Mouse (Mus musculus) lung, postnatal 0 days (tissue): ENCODE results near the gene Gm9970. TPM values are rescaled to one million over a fixed set of nuclear protein-coding genes. Genes with fewer than 3 reads are reported as not detected.

Source experiments
- ATAC-seq: fragments of 200-750 bp; cut with Nextera tagmentation; 2 replicates; pipeline ENCODE4 v1.8.0; 2017; ENCODE audit warnings: moderate library complexity
- DNase-seq: peaks from one replicate; pipeline ENCODE4 v3.0.0-alpha.2; 2016; ENCODE audit warnings: low spot score
- H3K27ac ChIP-seq: fragments of 300-500 bp; sonication (generic); 2 replicates; pipeline ENCODE4 v1.5.1; 2014; ENCODE audit warnings: antibody characterized with exemption, mild to moderate bottlenecking, low read length, mixed read lengths
- H3K27me3 ChIP-seq: fragments of 300-500 bp; sonication (generic); replicated peaks from 2 replicates; pipeline ENCODE4 v1.6.1; 2014; ENCODE audit warnings: low read length, mixed read lengths; ENCODE audit not compliant: insufficient read depth
- H3K36me3 ChIP-seq: fragments of 300-500 bp; sonication (generic); 2 replicates; pipeline ENCODE4 v1.6.1; 2014; ENCODE audit warnings: low read length, mixed read lengths; ENCODE audit not compliant: insufficient read depth
- H3K4me1 ChIP-seq: fragments of 300-500 bp; sonication (generic); 2 replicates; pipeline ENCODE4 v1.6.1; 2014; ENCODE audit warnings: antibody characterized with exemption, low read depth, low read length, mixed read lengths; ENCODE audit not compliant: insufficient read depth
- H3K4me2 ChIP-seq: fragments of 300-500 bp; sonication (generic); replicated peaks from 2 replicates; pipeline ENCODE4 v1.6.1; 2014; ENCODE audit warnings: low read depth, mild to moderate bottlenecking, low read length, moderate library complexity, mixed read lengths
- H3K4me3 ChIP-seq: fragments of 300-500 bp; sonication (generic); 2 replicates; pipeline ENCODE4 v1.5.1; 2014; ENCODE audit warnings: low read depth, low read length
- H3K9ac ChIP-seq: fragments of 300-500 bp; sonication (generic); replicated peaks from 2 replicates; pipeline ENCODE4 v1.6.1; 2014; ENCODE audit warnings: low read depth, mild to moderate bottlenecking
- H3K9me3 ChIP-seq: fragments of 300-500 bp; sonication (generic); 2 replicates; pipeline ENCODE4 v1.6.1; 2016; ENCODE audit warnings: low read length, mixed read lengths
- CTCF ChIP-seq: IDR thresholded peaks from 2 replicates; pipeline ENCODE4 v1.5.1; 2016; ENCODE audit warnings: antibody characterized with exemption, mild to moderate bottlenecking
- EP300 ChIP-seq: IDR thresholded peaks from 2 replicates; pipeline ENCODE4 v1.6.1; 2016; ENCODE audit warnings: antibody characterized with exemption, mild to moderate bottlenecking, control low read depth
- WGBS: fragments of 180-500 bp; shearing (Covaris S2); extraction: QIAGEN DNeasy Blood & Tissue Kit; methylation state at CpG from one replicate; pipeline ENCODE4 v1.1.7; 2014; 5-methylcytosine and 5-hydroxymethylcytosine counted together
- polyA plus RNA-seq: library from polyadenylated mRNA; unstranded; fragments of >200 nt; fragmentation: Nextera tagmentation; extraction: Ambion mirVana; gene quantifications from 2 replicates; pipeline ENCODE4 v1.2.1, GENCODE M21; 2015

Gene Gm9970
- polyA plus RNA-seq, 1 experiment from 2014 or later: 0.62 TPM

DNA sequence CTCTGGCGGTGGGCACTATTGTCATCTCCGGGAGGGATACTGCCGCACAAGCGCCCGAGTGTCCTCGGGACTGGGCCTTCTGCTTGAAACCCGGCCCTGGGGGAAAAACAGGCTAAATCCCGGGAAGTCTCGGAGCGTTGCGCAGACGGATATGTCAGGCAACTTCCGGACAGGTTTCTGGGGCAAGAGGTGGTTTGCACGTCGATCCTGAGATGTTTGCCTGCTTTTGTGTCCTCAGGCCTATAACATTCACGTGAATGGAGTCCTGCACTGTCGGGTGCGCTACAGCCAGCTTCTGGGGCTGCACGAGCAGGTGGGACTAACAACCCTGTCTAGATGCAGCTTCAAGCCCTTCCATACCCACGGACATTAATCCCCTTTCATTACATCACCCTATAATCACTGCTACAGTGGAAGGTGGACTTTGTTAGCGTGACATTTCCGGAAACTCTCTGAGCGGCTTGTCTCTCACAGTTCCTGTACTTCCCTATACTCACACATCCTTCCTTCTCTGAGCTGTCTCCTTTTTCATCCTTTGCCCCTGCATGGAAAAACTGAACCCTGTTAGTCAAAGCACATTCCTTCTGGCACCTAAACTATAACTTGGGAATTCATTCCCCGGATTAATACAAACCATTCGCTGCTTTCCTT, 47.3 kb downstream of the Gm9970 start:
- Histone ChIP-seq H3K4me1 (no peaks in the 10 kb centered on the region; the same call in 1 of the 2 replicates), H3K4me3 (peak overlapping the region; percentile 77), H3K9ac (peak overlapping the region; percentile 81), H3K36me3 (peaks cover 40% of the 10 kb centered on the region), H3K4me2 (peak overlapping the region; percentile 69), H3K27me3 (no peaks in the 10 kb centered on the region), H3K9me3 (no peaks in the 10 kb centered on the region), H3K27ac (peak overlapping the region; percentile 90)
- DNase-seq (no peak), ATAC-seq (no peak)
- no peak for TF ChIP-seq CTCF
- TF ChIP-seq EP300: no peak
- 8% methylated on average over 25 of the region's 25 CpGs for WGBS

DNA sequence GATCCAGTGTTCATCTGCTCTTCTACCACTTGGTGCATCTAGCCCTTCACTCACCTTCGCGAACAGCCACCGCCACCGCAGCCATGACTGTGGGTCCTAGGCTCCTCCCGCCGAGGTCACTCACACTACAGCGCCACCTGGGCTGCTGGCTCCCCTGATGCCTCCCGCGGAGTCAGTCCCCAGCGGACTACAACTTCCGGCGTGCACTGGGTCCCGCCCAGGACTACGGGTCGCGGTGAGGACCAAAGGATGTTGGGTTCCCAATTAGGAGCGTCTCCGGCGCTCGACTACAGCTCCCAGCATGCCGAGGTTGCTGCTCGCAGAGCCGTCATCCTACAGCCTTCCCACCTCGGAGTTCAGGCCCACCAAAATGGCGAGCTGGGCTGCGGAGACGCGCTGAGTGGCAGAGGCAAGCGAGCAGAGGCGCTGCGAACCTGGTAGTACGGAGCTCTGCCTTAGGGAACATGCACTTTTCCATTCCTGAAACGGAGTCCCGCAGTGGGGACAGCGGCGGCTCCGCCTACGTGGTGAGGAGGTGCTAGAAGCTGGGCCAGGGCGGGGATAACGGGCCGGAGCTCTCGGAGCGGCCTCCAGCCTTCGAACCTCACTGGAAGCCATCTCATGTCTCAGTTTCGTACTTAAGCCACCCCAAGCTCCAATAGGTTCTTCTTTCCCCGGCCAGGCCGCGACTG, 47.9 kb downstream of the Gm9970 start, which contains the start of the genes Snx17 and Eif2b4:
TSS of gene Snx17 (plus strand) at position 289 of the 692 bp plus-strand sequence.
TSS of gene Eif2b4 (minus strand) at position 492 of the 692 bp plus-strand sequence.
- Histone ChIP-seq H3K4me3 (peak within 1 kb of the TSS; percentile 77), H3K4me2 (peak within 1 kb of the TSS; percentile 69), H3K9ac (peak within 1 kb of the TSS; percentile 81), H3K27me3 (no peaks in the 10 kb centered on the region), H3K4me1 (no peaks in the 10 kb centered on the region; the same call in 1 of the 2 replicates), H3K27ac (peak within 1 kb of the TSS; percentile 90), H3K36me3 (peaks cover 38% of the 10 kb centered on the region), H3K9me3 (no peaks in the 10 kb centered on the region)
- ATAC-seq (peak; percentile 98), DNase-seq (peak; percentile 98)
- TF ChIP-seq EP300: no peak
- TF ChIP-seq CTCF: peak; percentile 79
- WGBS: under 1% methylated on average over 48 of the region's 48 CpGs

DNA sequence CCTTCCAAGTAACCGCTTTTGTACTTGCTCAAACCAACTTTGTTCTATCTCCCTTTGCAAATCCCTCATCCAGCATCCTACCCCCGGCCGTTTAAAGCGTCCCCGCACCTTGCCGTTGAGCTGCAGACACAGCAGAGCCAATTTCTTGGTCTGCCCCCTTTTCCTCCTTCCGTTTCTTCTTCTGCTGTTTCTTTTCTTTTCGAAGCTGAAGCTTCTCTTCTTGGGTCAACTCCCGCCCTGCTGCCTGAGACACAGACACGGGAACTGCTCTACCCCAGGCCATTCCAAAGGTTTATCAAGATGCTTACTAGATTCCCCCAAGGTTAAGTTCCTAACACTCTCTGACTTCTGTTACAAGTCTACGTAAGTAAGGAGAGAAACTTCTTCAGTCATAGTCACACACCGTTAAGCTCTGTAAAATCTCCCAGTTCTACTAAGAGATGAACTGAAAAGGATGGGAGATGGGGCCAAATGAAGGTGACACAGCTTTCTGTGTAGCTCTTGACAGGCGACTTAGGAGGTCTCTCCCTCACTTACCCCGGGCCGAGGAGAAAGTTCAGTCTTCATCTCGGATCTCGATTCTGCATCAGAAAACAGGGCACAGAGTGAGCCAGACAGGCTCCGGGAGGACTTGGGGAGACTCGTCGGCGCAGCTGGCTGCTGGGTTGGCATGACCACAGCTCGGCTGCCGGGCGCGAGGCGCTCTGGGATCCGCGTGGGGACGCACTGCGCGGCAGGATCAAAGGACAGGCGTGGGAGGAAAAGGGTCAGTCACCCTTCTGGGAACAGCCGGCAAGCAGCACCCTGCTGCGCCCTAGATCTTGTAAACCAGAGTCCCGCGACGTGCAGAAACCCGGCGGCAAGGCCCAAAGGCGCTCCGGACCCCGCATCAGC, 48.7 kb downstream of the Gm9970 start:
- peak overlapping the region; percentile 77 for H3K4me3 ChIP-seq
- peak; percentile 80 for ATAC-seq
- H3K27ac ChIP-seq: peak overlapping the region; percentile 79
- H3K9me3 ChIP-seq: no peaks in the 10 kb centered on the region
- 10% methylated on average over 41 of the region's 42 CpGs for WGBS
- H3K27me3 ChIP-seq: no peaks in the 10 kb centered on the region
- TF ChIP-seq CTCF (no peak), EP300 (no peak)
- peak overlapping the region; percentile 69 for H3K4me2 ChIP-seq
- peak overlapping the region; percentile 35 for H3K9ac ChIP-seq
- H3K4me1 ChIP-seq: no peaks in the 10 kb centered on the region; the same call in 1 of the 2 replicates
- peaks cover 35% of the 10 kb centered on the region; the same call in 1 of the 2 replicates for H3K36me3 ChIP-seq
- peak; percentile 84 for DNase-seq

Other genes starting within 250 kb of the Gm9970 start
- gene Atraid, start 192.9 kb downstream of the Gm9970 start, polyA plus RNA-seq: 260 and 289 TPM in 2 replicates
- 3.4 and 3.6 TPM in 2 replicates for gene Slc5a6, start 192.3 kb downstream of the Gm9970 start, polyA plus RNA-seq
- gene Cad, start 186.5 kb downstream of the Gm9970 start, polyA plus RNA-seq: 4.1 and 4.2 TPM in 2 replicates
- not detected in 2 replicates for gene Dnajc5g, start 134.9 kb downstream of the Gm9970 start, polyA plus RNA-seq
- not detected in 2 replicates for gene Slc30a3, start 133.0 kb downstream of the Gm9970 start, polyA plus RNA-seq
- 0.49 and 0.55 TPM in 2 replicates for gene Trim54, start 124.5 kb downstream of the Gm9970 start, polyA plus RNA-seq
- gene Ucn, start 102.4 kb downstream of the Gm9970 start, polyA plus RNA-seq: not detected in 2 replicates
- 38.2 and 53.6 TPM in 2 replicates for gene Mpv17, start 87.0 kb downstream of the Gm9970 start, polyA plus RNA-seq
- gene Gm29609, start 61.3 kb downstream of the Gm9970 start, polyA plus RNA-seq: 0.73 TPM in 1 of 2 replicates, not detected in the other
- 24.2 and 26.2 TPM in 2 replicates for gene Gtf3c2, start 61.1 kb downstream of the Gm9970 start, polyA plus RNA-seq
- 103 and 106 TPM in 2 replicates for gene Snx17, start 48.0 kb downstream of the Gm9970 start, polyA plus RNA-seq
- 44.4 and 45.0 TPM in 2 replicates for gene Eif2b4, start 47.8 kb downstream of the Gm9970 start, polyA plus RNA-seq
- gene Zfp513, start 38.9 kb downstream of the Gm9970 start, polyA plus RNA-seq: 6.6 and 7.4 TPM in 2 replicates
- 77.6 TPM in 2 replicates for gene Ppm1g, start 20.5 kb downstream of the Gm9970 start, polyA plus RNA-seq
- gene Nrbp1, start 368 bp downstream of the Gm9970 start, polyA plus RNA-seq: 125 and 131 TPM in 2 replicates
- gene Krtcap3, start 10.5 kb upstream of the Gm9970 start, polyA plus RNA-seq: 44.5 and 50.4 TPM in 2 replicates
- gene Ift172, start 49.9 kb upstream of the Gm9970 start, polyA plus RNA-seq: 24.2 and 25.6 TPM in 2 replicates
- 9.7 and 11.8 TPM in 2 replicates for gene Fndc4, start 54.8 kb upstream of the Gm9970 start, polyA plus RNA-seq
- gene Gckr, start 56.2 kb upstream of the Gm9970 start, polyA plus RNA-seq: 0.08 TPM in 1 of 2 replicates, not detected in the other
- 18.2 and 19.1 TPM in 2 replicates for gene Zfp512, start 211.2 kb upstream of the Gm9970 start, polyA plus RNA-seq
- not detected in 2 replicates for gene 4930548H24Rik, start 244.5 kb upstream of the Gm9970 start, polyA plus RNA-seq